Mouse (Mus musculus): ENCODE measurements at regions not wholly inside any gene's neighbourhood (a gene's known extent, or its start where the extent isn't known, plus 50 kb on each side); places are given as distances from the start of the nearest gene placed in this dataset.

DNA sequence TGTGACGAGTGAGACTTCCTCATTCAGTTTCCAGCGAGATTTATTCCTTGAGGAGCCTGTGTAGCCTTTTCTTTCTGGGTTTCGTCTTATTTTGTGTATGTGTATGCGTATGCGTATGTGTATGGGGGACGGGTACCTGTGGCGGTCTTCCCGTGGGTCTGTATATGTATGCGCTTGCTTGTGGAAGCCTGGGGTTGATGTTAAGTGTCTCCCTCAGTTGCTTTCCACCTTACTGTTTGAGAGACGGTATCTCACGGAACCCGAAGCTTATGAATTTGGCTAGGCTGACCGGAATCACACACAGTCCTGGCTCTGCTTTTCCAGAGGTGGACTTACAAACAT lies 87.1 kb downstream of the Ankrd50 start:
- no peak for DNase-seq

DNA sequence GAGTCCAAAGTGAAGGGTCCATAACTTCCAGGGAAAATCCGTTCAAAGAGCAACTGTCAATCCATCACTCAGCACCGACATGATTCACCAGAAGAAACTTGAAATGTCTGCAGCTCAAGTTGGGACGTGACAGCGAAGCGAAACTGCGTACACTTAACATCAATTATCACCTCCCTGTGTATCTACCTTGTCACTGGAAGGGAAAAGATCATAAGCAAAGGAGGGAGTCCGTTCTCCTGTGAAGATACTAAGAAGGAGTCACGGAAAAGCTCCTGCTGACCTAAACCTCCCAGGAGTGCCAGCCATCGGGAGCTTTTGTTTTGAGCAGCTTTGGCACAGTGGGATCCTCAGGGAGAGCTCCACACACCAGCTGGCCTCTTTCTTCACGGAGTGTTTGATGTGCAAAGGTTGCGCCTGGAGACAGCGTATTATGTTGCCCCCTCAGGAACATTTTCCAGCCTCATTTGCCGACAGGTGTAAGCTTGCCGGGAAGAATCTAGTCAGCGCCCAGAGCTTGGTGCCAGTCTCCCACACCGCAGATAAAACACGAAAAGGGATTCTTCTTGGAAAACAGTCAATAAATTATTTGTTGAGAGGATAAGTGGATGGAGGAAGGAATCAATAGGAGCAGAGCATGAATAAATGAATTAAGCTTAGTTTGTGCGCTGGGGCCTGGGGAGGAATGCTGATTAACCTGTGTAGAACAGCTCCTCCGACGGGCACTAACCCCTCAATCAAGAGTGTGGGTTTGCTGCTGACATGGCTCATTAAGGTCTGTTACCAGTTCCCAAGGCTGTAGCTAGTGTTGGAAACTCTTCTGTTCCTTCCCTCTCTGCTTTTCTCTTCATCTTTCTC lies 87.7 kb downstream of the Ankrd50 start:
- no peak for DNase-seq

DNA sequence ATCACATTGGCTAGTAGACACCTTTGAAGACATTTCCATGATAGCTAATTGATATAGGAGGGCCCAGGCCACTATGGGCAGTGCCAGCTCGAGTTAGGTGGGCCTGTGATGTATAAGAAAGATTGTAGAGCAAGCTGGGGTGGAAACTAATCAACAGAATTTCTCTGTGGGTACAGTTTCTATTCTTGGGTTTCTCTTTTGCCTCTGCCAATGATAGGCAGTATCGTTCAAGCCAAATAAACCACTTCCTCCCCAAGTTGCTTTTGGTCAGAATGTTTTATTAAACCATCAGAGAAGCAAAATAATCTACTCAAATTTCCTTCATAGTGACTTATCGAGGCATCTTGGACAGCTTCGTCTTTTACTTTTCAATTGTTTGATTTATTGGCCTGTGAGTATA lies 90.3 kb downstream of the Ankrd50 start:
- no peak for DNase-seq

- DNase-seq: no peak
Observed at GRCm38 (mm10) chr3:38389647-38390046, 95.0 kb downstream of the Ankrd50 start.

DNA sequence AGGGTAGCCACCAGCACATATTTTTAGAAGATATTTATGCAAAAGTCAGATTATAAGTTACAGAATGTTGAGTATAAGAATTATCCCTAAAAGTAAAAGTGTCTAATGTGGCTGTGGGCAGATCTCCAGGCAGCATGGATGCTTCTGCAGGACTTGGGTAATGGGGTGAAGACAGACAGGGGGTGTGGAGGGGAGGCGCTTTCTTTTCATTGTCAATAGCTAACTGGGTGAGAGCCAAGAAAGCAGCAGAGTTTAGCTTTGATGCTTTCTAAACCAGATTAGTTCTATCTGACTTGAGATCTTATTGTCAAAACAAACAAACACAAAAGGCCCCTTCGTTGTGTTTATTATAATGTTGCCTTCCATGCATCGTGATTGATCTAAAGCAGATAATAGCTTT lies 95.7 kb downstream of the Ankrd50 start:
- no peak for DNase-seq

GRCm38 (mm10) chr3:38382743-38383142 lies 101.9 kb downstream of the Ankrd50 start:
- DNase-seq: no peak

DNA sequence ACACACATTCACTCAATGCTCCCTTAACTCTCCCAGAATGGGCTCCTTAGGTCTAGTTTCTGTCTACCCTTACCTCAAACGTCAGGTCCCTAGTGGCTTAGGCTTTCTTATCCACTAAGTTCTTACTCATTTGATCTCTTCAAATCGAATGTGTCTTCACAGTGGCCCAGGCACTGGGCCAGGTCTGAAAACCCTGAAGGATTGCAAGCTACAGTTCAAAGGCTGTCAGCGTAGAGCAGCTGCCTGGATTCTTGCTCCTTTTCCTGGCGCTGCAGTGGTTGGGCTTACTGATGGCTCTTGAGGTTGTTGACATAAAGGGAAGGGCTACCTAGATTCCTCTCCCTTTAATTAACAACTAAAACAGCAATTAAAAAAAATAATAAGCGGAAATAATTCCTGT lies 103.0 kb downstream of the Ankrd50 start:
- peak; percentile 15 for DNase-seq

GRCm38 (mm10) chr3:38373690-38374089 lies 111.0 kb downstream of the Ankrd50 start:
- no peak for DNase-seq

DNA sequence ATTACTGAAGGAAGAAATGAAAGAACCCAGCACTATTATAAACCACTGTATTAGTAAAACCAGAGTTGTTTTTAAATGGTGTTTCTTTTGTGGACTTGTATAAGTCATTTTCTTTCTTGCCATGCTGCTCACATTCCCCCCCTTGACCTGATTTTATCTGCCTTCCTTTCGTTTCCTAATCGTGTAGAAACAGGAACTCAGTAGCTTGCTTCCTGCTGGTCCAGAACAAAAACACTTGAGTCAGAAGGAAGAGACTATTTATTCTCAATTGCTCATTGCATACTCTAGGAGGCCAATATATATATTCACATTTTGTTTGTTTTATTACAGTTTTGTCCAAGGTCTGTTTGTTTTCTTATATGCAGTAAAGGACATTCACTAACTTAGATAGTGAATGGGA lies 112.9 kb downstream of the Ankrd50 start:
- no peak for DNase-seq

- no peak for DNase-seq
Observed at GRCm38 (mm10) chr3:38363888-38364287, 120.8 kb downstream of the Ankrd50 start.

- DNase-seq: no peak
Observed at GRCm38 (mm10) chr3:38361411-38361810, 123.2 kb downstream of the Ankrd50 start.

GRCm38 (mm10) chr3:38360974-38361373 lies 123.7 kb downstream of the Ankrd50 start:
- DNase-seq: peak; percentile 25

GRCm38 (mm10) chr3:38360421-38360921 lies 124.2 kb downstream of the Ankrd50 start:
- DNase-seq: no peak

- no peak for DNase-seq
Observed at GRCm38 (mm10) chr3:38357905-38358491, 126.6 kb downstream of the Ankrd50 start.

GRCm38 (mm10) chr3:38344283-38344682 lies 140.4 kb downstream of the Ankrd50 start:
- DNase-seq: no peak

GRCm38 (mm10) chr3:38341666-38342065 lies 143.0 kb downstream of the Ankrd50 start:
- no peak for DNase-seq

- no peak for DNase-seq
Observed at GRCm38 (mm10) chr3:38333321-38333910, 151.2 kb downstream of the Ankrd50 start.

DNA sequence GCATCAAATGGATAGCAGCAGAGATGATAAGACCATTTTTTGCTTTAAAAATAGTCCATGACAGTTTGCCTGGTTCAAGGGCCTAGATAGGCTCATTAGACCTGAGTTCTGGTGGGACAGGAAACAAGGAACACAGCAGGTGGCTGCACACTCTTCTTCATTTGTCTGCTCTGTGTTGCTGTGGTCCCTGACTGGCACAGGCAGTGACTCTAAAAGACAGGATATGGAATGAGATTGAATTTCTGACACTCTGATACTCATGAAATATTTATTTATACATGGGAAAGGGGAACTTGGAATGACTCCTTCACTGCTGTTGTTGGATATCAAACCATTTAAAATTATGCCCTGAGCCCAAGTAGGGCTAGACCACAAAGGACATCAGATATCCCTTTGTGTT lies 153.5 kb downstream of the Ankrd50 start:
- no peak for DNase-seq

- DNase-seq: no peak
Observed at GRCm38 (mm10) chr3:38327286-38327685, 157.4 kb downstream of the Ankrd50 start.

DNA sequence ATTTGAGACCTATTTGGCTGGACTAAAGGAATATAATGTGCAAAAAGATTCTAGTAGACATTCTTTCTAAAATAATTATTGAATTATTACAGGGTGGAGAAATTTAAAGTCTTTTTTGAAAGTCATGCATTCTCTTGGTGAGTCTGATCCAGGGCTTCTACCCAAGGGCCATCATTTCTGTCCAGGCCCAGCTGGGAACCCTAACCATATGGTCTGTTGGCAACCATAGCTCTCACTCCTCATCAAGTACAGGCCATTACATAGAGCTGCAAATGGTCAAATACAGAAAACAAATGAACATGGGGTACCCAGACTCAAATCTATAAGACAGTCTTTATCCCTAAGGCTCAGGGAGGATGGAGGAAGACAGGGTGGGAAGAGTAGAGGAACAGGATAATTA lies 158.4 kb downstream of the Ankrd50 start:
- DNase-seq: no peak

- no peak for DNase-seq
Observed at GRCm38 (mm10) chr3:38324663-38325062, 160.0 kb downstream of the Ankrd50 start.

- peak; percentile 58 for DNase-seq
Observed at GRCm38 (mm10) chr3:38322426-38322825, 162.2 kb downstream of the Ankrd50 start.

- DNase-seq: no peak
Observed at GRCm38 (mm10) chr3:38321620-38322019, 163.0 kb downstream of the Ankrd50 start.

- no peak for DNase-seq
Observed at GRCm38 (mm10) chr3:38320998-38321397, 163.6 kb downstream of the Ankrd50 start.
